Mouse (Mus musculus) brown adipose tissue, adult 24 weeks (tissue): Measurements from ENCODE around the gene Memo1. TPM values are rescaled to one million over a fixed set of nuclear protein-coding genes. Genes with fewer than 3 reads are reported as not detected.
"Not testable (repeated sequence)": the region's sequence is repeated elsewhere in the genome, so short reads cannot be mapped to it uniquely, and the experiment has no call there.

Source experiments
- H3K27ac ChIP-seq: fragments of 200-500 bp; replicated peaks from 2 replicates; pipeline ENCODE4 v1.5.1; 2012; ENCODE audit warnings: low read depth, mild to moderate bottlenecking, low read length
- H3K4me1 ChIP-seq: fragments of 200-500 bp; 2 replicates; pipeline ENCODE4 v1.6.1; 2012; ENCODE audit warnings: low read length, mixed read lengths; ENCODE audit not compliant: control insufficient read depth, insufficient read depth, insufficient read length
- H3K4me3 ChIP-seq: fragments of 200-500 bp; 2 replicates; pipeline ENCODE4 v1.5.1; 2012; ENCODE audit warnings: low read depth, mild to moderate bottlenecking, low read length, moderate library complexity; ENCODE audit not compliant: insufficient read depth
- polyA plus RNA-seq: library from polyadenylated mRNA; stranded (reverse); fragments of >200 nt; gene quantifications from 2 replicates; pipeline ENCODE4 v1.2.4, GENCODE M21; 2012; ENCODE audit not compliant: missing spikeins, insufficient read depth, insufficient read length

Gene Memo1
- polyA plus RNA-seq, 1 experiment, result 81.4 TPM

- Histone ChIP-seq H3K4me1 (no peaks in the 10 kb centered on the region), H3K27ac (no peak overlapping the region), H3K4me3 (no peak overlapping the region)
These were observed 10.3 kb upstream of the Memo1 start for GRCm38 (mm10) chr17:74305616-74306015.

GRCm38 (mm10) chr17:74304060-74304459 is 8.7 kb upstream of the Memo1 start:
- Histone ChIP-seq H3K27ac (no peak overlapping the region), H3K4me3 (no peak overlapping the region), H3K4me1 (no peaks in the 10 kb centered on the region)

GRCm38 (mm10) chr17:74300089-74300488 is 4.8 kb upstream of the Memo1 start:
- no peak overlapping the region for H3K4me3 ChIP-seq
- no peaks in the 10 kb centered on the region for H3K4me1 ChIP-seq
- H3K27ac ChIP-seq, result no peak overlapping the region

DNA sequence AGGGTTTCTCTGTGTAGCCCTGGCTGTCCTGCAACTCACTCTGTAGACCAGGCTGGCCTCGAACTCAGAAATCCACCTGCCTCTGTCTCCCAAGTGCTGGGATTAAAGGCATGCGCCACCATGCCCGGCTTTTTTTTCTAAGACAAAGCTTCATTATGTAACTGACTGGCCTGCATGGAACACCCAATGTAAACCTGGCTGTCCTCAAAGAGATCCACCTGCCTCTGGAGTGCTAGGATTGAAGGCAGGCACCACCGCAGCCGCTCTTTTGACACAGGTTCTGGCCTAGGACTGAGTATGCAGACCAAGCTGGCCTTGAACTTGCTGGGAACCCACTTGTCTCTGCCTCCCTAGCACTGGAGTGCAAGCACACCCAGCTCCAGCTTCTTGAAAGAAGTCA is 1.7 kb upstream of the Memo1 start:
- H3K27ac ChIP-seq, H3K4me1 ChIP-seq, H3K4me3 ChIP-seq: not testable (repeated sequence)

DNA sequence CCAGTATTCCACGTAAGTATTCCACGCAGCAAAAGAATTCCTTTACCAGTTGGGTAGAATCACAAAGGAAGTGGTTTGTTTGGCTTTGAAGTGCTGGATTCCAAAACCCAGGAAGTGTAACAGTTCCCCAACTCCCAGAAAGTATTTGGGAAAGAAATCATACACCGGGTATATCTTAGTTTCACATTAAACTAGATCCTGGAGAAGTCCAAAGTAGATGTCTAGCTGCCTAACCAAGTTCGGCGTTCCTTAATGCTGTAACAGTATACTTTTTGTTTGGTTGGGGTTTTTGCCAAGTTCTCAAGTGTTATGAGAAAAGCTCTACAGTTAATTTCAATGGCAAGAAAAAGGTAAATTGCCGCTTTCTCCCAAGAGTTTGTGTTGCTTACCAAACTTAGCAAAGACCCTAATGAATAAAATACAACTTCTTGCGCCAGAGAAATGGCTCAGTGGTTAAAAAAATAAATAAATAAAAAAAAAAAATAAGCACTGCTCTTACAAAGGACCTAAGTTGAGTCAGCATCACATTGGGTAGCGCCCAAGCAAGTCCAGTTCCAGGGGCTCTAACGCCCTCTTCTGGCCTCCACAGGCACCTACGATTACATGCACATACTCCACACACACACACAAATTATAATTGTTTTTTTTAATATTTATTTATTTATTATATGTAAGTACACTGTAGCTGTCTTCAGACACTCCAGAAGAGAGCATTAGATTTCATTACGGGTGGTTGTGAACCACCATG is 929 bp upstream of the Memo1 start:
- no peaks in the 10 kb centered on the region for H3K4me1 ChIP-seq
- peak overlapping the region; percentile 80 for H3K27ac ChIP-seq
- H3K4me3 ChIP-seq, result peak overlapping the region; percentile 77

DNA sequence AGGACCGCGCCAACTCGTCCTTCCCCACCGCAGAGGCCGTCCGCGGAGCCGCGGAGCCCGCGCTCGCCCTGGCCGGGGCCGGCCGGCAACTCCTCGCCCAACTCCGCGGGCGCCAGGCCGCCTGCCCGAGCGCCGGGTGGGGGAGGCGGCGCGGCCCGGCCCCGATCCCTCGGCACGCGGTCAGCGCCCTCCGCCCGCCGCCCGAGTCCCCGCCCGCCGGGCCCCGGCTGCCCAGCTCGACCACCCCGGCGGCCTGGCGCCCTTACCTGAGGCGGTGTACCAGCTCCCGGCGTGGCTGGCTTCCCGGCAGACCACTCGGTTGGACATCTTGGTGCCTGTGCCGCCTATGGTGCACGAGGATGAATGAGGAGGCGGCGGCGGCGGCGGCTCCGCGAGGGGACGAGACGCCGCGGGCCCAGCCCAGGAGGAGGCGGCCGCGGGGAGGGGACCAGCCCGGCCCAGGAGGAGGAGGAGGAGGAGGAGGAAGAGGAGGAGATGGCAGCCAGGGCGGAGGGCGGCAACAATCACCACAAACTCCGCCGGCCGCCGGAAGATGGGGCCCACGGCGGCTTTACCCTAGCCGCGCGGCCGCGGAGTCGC is 795 bp downstream of the Memo1 start:
- H3K4me1 ChIP-seq, result peaks cover 4% of the 10 kb centered on the region; the same call in 1 of the 2 replicates
- H3K4me3 ChIP-seq, result peak overlapping the region; percentile 83
- H3K27ac ChIP-seq, result peak overlapping the region; percentile 71

DNA sequence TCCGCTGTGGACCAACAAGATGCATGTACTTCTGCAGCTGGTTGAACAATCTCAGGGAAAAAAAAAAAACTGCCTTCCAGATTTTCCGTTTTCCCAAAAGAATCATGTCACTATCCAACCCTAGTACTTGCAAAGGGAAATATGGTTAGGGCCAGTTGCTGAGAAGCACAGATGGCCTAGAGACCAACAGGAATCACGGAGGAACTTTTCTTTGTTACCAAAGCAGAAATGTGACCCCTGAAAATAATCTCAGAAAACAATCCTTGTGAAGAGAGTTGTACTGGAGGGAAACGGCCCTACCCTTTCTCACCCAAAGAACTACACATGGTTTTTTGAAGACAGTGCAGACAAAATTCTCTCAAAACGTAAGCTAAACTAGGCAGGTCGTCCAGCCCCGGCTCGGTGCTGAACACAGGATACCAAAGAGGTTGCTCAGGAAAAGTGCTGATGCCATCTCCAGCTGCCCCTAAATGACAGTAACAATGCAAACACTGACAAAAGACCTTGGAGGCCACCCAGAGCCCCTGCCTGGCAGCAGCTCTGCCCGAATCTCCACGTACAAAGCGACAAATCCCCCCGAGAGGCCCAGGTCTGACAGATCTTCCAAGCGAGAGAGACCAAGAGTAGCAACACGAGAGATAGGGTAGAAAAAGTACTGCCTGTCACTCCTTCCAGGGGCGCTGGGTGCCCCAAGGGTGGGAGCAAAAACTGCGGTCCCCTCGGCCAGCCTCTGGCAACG is 1.5 kb downstream of the Memo1 start:
- H3K4me3 ChIP-seq, result peak overlapping the region; percentile 83
- H3K4me1 ChIP-seq, result peaks cover 7% of the 10 kb centered on the region; the same call in 1 of the 2 replicates
- H3K27ac ChIP-seq, result peak overlapping the region; percentile 48; the same call in 1 of the 2 replicates

- H3K4me1 ChIP-seq, result peaks cover 9% of the 10 kb centered on the region; the same call in 1 of the 2 replicates
- H3K4me3 ChIP-seq, result no peak overlapping the region
- no peak overlapping the region for H3K27ac ChIP-seq
These were observed 3.5 kb downstream of the Memo1 start for GRCm38 (mm10) chr17:74291640-74292361.

DNA sequence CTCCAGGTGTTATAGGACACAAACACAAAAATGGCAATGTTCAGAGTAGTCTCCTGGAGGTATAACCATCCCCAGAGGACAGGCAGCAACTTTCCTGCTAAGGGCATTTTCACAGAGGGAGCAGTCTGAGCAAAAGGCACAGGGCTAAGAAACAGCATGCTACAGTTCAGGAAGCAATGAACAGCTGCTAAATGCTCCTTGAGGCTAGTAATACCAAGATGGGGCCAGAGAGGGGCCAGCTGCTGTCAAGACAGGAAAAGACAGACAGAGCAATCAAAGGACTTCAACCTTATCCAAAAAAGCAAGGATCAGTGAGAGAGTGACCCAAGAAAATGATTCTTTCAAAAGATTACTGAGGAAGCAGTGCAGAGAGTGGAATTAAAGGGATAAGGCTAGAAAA is 4.5 kb downstream of the Memo1 start:
- H3K4me1 ChIP-seq, result peaks cover 9% of the 10 kb centered on the region; the same call in 1 of the 2 replicates
- no peak overlapping the region for H3K27ac ChIP-seq
- H3K4me3 ChIP-seq, result no peak overlapping the region

DNA sequence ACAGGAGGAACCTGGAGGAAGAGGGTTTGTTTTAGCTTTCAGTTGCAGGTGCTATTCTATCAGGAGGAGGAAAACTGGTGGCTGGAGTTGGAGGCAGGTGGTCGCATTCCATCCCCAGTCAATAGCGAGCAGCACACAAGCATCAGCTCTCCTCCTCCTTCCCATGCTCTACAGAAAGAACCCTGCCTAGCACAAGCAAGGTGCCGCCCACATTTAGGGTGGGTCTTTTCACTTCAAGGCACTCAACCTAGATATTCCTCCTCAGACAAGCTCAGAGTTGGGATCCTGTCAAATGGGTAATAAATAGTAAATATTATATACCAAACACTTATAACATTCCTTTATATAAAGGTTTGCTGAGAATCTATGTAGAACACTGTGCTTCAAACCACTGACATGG is 5.1 kb downstream of the Memo1 start:
- peaks cover 10% of the 10 kb centered on the region; the same call in 1 of the 2 replicates for H3K4me1 ChIP-seq
- no peak overlapping the region for H3K4me3 ChIP-seq
- no peak overlapping the region for H3K27ac ChIP-seq

GRCm38 (mm10) chr17:74288626-74289025 is 6.7 kb downstream of the Memo1 start:
- no peak overlapping the region for H3K27ac ChIP-seq
- peaks cover 12% of the 10 kb centered on the region for H3K4me1 ChIP-seq

DNA sequence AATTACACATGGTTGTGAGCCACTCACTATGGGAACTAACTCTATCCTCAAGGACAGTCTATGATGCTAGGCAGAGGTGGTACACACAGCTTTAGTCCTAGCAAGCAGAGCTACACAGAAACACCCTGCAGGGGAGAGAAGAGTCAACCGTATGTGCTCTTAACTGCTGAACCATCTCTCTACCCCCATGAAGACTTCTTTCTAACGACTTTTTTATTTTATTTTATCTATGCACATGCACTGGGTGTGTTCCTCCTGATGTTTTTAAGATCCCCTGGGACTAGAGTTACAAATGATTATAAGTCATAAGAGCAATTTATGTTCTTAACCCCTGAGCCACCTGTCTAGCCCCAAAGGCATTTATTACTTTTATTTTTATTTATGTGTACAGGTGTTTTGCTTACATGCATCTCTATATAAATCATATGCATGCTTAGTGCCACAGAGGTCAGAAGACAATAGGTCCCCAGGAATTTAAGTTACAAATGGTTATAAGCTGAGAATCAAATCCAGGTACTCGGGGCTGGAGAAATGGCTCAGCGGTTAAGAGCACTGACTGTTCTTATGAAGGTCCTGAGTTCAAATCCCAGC is 9.1 kb downstream of the Memo1 start:
- Histone ChIP-seq H3K4me1 (peaks cover 12% of the 10 kb centered on the region), H3K27ac (no peak overlapping the region), H3K4me3 (no peak overlapping the region)

More at GRCm38 (mm10) chr17:74288626-74289025, 6.7 kb downstream of the Memo1 start:
- H3K4me3 ChIP-seq, result no peak overlapping the region

DNA sequence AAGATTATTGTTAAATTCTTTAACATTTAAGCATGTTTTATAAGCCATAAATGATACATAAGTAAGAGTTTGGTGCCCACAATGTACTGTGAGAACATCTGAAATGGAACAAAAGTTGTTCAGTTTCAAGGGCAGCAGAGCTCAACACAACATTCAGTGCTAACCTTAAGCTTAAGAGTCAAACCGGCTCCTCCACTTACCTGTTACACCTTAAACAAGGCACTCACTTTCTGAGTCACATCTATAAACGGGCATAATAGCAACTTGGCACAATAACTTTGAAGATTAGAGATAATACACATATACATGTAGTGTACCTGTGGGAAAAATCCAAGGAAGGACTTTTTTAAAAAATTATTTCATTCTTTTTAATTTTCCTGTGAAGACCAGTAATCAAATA is 9.6 kb downstream of the Memo1 start:
- Histone ChIP-seq H3K27ac (no peak overlapping the region), H3K4me3 (no peak overlapping the region), H3K4me1 (peaks cover 9% of the 10 kb centered on the region)

- Histone ChIP-seq H3K4me3 (no peak overlapping the region), H3K27ac (no peak overlapping the region), H3K4me1 (peaks cover 9% of the 10 kb centered on the region)
These were observed 10.8 kb downstream of the Memo1 start for GRCm38 (mm10) chr17:74284397-74285115.
